In genomic region chr17:46883107-46883506, GRCm38 (mm10) we compare ENCODE assay signal across 31 mouse cellular contexts. TPM values are rescaled to one million over a fixed set of nuclear protein-coding genes. Genes with fewer than 3 reads are reported as not detected.
A peak's percentile ranks its signal among the peaks of the same experiment; 100 is the strongest.
DNase-seq lines count a peak whose midpoint lies in the region; ATAC-seq and TF ChIP-seq lines count a peak whose summit lies in the region.
"Had no signal": no experiment of that assay in that cellular context is flagged by ENCODE, and none has a peak within 500 bp of the region (broad histone marks: within the 10 kb centered on the region; RNA-seq: fewer than 3 reads in every experiment).

No protein-coding gene starts in this region.

- no peak overlapping the region for H3K4me2 ChIP-seq in liver, embryonic 12.5 days
- no peak overlapping the region for H3K4me2 ChIP-seq in hindbrain, embryonic 14.5 days (replicated peaks)
- H3K4me2 ChIP-seq: forebrain, embryonic 13.5 days; heart, embryonic 13.5 days; midbrain, embryonic 15.5 days had no signal

- H3K79me2 ChIP-seq in liver, adult 2 months (ENCODE audit: control insufficient read depth, insufficient read depth, low read length), result peaks cover 31% of the 10 kb centered on the region

- no peak for ATAC-seq in liver, embryonic 12.5 days
- no peak for ATAC-seq in hindbrain, embryonic 14.5 days (ENCODE audit: low FRiP score)
- ATAC-seq: forebrain, embryonic 13.5 days; liver, postnatal 0 days; midbrain, embryonic 15.5 days had no signal

- no peaks in the 10 kb centered on the region for H3K9me3 ChIP-seq in liver, embryonic 12.5 days (replicated peaks)
- H3K9me3 ChIP-seq in E14TG2a.4 (ENCODE audit: low read length), result no peaks in the 10 kb centered on the region
- no peaks in the 10 kb centered on the region for H3K9me3 ChIP-seq in hindbrain, embryonic 14.5 days (ENCODE audit: control insufficient read depth, low read length)
- H3K9me3 ChIP-seq: forebrain, embryonic 13.5 days; heart, embryonic 13.5 days; midbrain, embryonic 15.5 days had no signal

- H3K9ac ChIP-seq in liver, adult 2 months (ENCODE audit: low read depth, low read length), result no peak overlapping the region
- no peak overlapping the region for H3K9ac ChIP-seq in liver, embryonic 12.5 days
- no peak overlapping the region for H3K9ac ChIP-seq in hindbrain, embryonic 14.5 days
- H3K9ac ChIP-seq: forebrain, embryonic 13.5 days; heart, embryonic 13.5 days; liver, postnatal 0 days; midbrain, embryonic 15.5 days had no signal

- WGBS in kidney, adult 2 months, result 54% methylated on average over 9 of the region's 9 CpGs
- 53% methylated on average over 9 of the region's 9 CpGs for WGBS in liver, adult 2 months
- WGBS in liver, embryonic 12.5 days (ENCODE audit: insufficient replicate concordance), result 78% methylated on average over 9 of the region's 9 CpGs
- WGBS in hindbrain, embryonic 14.5 days, result 90% methylated on average over 9 of the region's 9 CpGs

- TF ChIP-seq CTCF in kidney, adult 2 months (conservative IDR thresholded peaks at IDR 0.05; ENCODE audit: insufficient read depth, insufficient read length, low read depth, low read length), result no peak
- TF ChIP-seq CTCF in liver, adult 2 months (IDR thresholded peaks at IDR 0.05; ENCODE audit: low read depth, low read length), result no peak
- no peak for TF ChIP-seq CTCF in E14TG2a.4 (conservative IDR thresholded peaks at IDR 0.05; ENCODE audit: low read length)

- H3K36me3 ChIP-seq in kidney, adult 2 months (ENCODE audit: control insufficient read depth, insufficient read depth, low read length), result no peaks in the 10 kb centered on the region
- H3K36me3 ChIP-seq in liver, adult 2 months (ENCODE audit: control insufficient read depth, insufficient read depth, low read length), result no peaks in the 10 kb centered on the region
- H3K36me3 ChIP-seq in liver, embryonic 12.5 days, result no peaks in the 10 kb centered on the region
- peaks cover 5% of the 10 kb centered on the region for H3K36me3 ChIP-seq in E14TG2a.4 (ENCODE audit: insufficient read depth, low read length)
- H3K36me3 ChIP-seq in hindbrain, embryonic 14.5 days (replicated peaks; ENCODE audit: control insufficient read depth, insufficient read depth), result no peaks in the 10 kb centered on the region
- H3K36me3 ChIP-seq: heart, embryonic 13.5 days; midbrain, embryonic 15.5 days had no signal

- no peaks in the 10 kb centered on the region for H3K27me3 ChIP-seq in kidney, adult 2 months (replicated peaks; ENCODE audit: control insufficient read depth, insufficient read depth, low read length)
- H3K27me3 ChIP-seq in liver, adult 2 months (ENCODE audit: control insufficient read depth, insufficient read depth, low read length), result no peaks in the 10 kb centered on the region
- H3K27me3 ChIP-seq in liver, embryonic 12.5 days (replicated peaks), result no peaks in the 10 kb centered on the region
- no peaks in the 10 kb centered on the region for H3K27me3 ChIP-seq in E14TG2a.4 (ENCODE audit: insufficient read depth, low read length)
- no peaks in the 10 kb centered on the region for H3K27me3 ChIP-seq in hindbrain, embryonic 14.5 days (ENCODE audit: control insufficient read depth, insufficient read depth, low read length)
- H3K27me3 ChIP-seq: forebrain, embryonic 13.5 days; midbrain, embryonic 15.5 days had no signal

- peak overlapping the region; percentile 57; the same call in 1 of the 2 replicates for H3K27ac ChIP-seq in kidney, adult 2 months (ENCODE audit: insufficient read depth, low read depth, low read length)
- H3K27ac ChIP-seq in liver, adult 2 months (replicated peaks; ENCODE audit: insufficient read depth, low read depth, low read length), result no peak overlapping the region
- H3K27ac ChIP-seq in liver, embryonic 12.5 days, result no peak overlapping the region
- H3K27ac ChIP-seq in hindbrain, embryonic 14.5 days, result no peak overlapping the region
- H3K27ac ChIP-seq: forebrain, embryonic 13.5 days; heart, adult 2 months; heart, embryonic 13.5 days; midbrain, embryonic 15.5 days had no signal

- peak; percentile 47 for DNase-seq in kidney, adult 2 months
- no peak for DNase-seq in kidney, postnatal 25 days
- peak; percentile 23 for DNase-seq in liver, adult 2 months (ENCODE audit: extremely low read depth, low read depth, low spot score)
- DNase-seq in kidney, postnatal 4 days, result peak; percentile 18 to 47
- DNase-seq in hindbrain, embryonic 14.5 days (ENCODE audit: low spot score), result no peak
- DNase-seq in right cerebral cortex, postnatal 25 days, result no peak
- DNase-seq: adrenal gland, postnatal 14 days; cerebellum, adult 8-10 months; cerebellum, postnatal 36 days; embryo, embryonic 11 days; gastrocnemius, postnatal 36 days; heart, adult 2 months; heart, postnatal 14 days; liver; liver, postnatal 0 days; lung, postnatal 36 days; right cerebral cortex, adult 18-20 months; thymus, postnatal 25 days had no signal

- peaks cover 9% of the 10 kb centered on the region; the same call in 1 of the 2 replicates for H3K4me1 ChIP-seq in kidney, adult 2 months (ENCODE audit: control insufficient read depth, insufficient read depth, low read length)
- no peaks in the 10 kb centered on the region for H3K4me1 ChIP-seq in liver, adult 2 months (ENCODE audit: control insufficient read depth, insufficient read depth, low read length)
- H3K4me1 ChIP-seq in liver, embryonic 12.5 days, result peaks cover 66% of the 10 kb centered on the region
- H3K4me1 ChIP-seq in E14TG2a.4 (replicated peaks; ENCODE audit: low read depth, low read length), result peaks cover 76% of the 10 kb centered on the region
- 0 out of 2 replicates have a peak, but pooled peaks cover 8% of the 10 kb centered on the region for H3K4me1 ChIP-seq in hindbrain, embryonic 14.5 days (replicated peaks; ENCODE audit: control insufficient read depth, insufficient read depth, low read length)

- no peak for TF ChIP-seq POLR2A in kidney, adult 2 months (IDR thresholded peaks at IDR 0.05; ENCODE audit: low read depth, low read length)
- no peak for TF ChIP-seq POLR2A in liver, adult 2 months (IDR thresholded peaks at IDR 0.05; ENCODE audit: extremely low read depth, insufficient read depth, low read length)

- no peak overlapping the region for H3K4me3 ChIP-seq in kidney, adult 2 months (ENCODE audit: insufficient read depth, low read depth, low read length)
- H3K4me3 ChIP-seq in liver, adult 2 months (ENCODE audit: insufficient read depth, low read depth, low read length), result no peak overlapping the region
- no peak overlapping the region for H3K4me3 ChIP-seq in liver, embryonic 12.5 days
- peak overlapping the region; percentile 17; the same call in 1 of the 2 replicates for H3K4me3 ChIP-seq in E14TG2a.4 (replicated peaks; ENCODE audit: low read length)
- H3K4me3 ChIP-seq in hindbrain, embryonic 14.5 days (replicated peaks; ENCODE audit: low read length), result no peak overlapping the region
- H3K4me3 ChIP-seq: forebrain, embryonic 13.5 days; heart, adult 2 months; heart, embryonic 13.5 days; midbrain, embryonic 15.5 days; myocyte had no signal

RNA-seq across cellular contexts. Expression of gene Tbcc, which starts 7.4 kb away (rescaled TPM):
- 17.2 and 19.6 TPM in 2 replicates for polyA plus RNA-seq in kidney, adult 2 months (2012; rRNA removed)
- total RNA-seq in liver, adult 2 months (2014; rRNA removed), result 8.5 and 10.0 TPM in 2 replicates
- 16.0 and 17.0 TPM in 2 replicates for polyA plus RNA-seq in liver, adult 2 months (2012; rRNA removed)
- polyA plus RNA-seq in liver, embryonic 12.5 days (2016; fragmentation: Nextera tagmentation; extraction: Ambion mirVana), result 34.2 and 36.4 TPM in 2 replicates
- polyA plus RNA-seq in hindbrain, embryonic 14.5 days (2014; fragmentation: Nextera tagmentation; extraction: Ambion mirVana), result 54.7 and 61.6 TPM in 2 replicates

RNA-seq across cellular contexts. Expression of gene Bicral, which starts 24.8 kb away (rescaled TPM):
- 11.4 and 11.8 TPM in 2 replicates for polyA plus RNA-seq in kidney, adult 2 months (2012; rRNA removed)
- 7.9 and 13.5 TPM in 2 replicates for total RNA-seq in liver, adult 2 months (2014; rRNA removed)
- 3.2 and 3.9 TPM in 2 replicates for polyA plus RNA-seq in liver, adult 2 months (2012; rRNA removed)
- polyA plus RNA-seq in liver, embryonic 12.5 days (2016; fragmentation: Nextera tagmentation; extraction: Ambion mirVana), result 4.8 and 5.2 TPM in 2 replicates
- polyA plus RNA-seq in hindbrain, embryonic 14.5 days (2014; fragmentation: Nextera tagmentation; extraction: Ambion mirVana), result 9.8 and 11.7 TPM in 2 replicates

RNA-seq across cellular contexts. Expression of gene Prph2, which starts 27.2 kb away (rescaled TPM):
- not detected in 2 replicates for polyA plus RNA-seq in kidney, adult 2 months (2012; rRNA removed)
- total RNA-seq in liver, adult 2 months (2014; rRNA removed), result not detected in 2 replicates
- 0.02 TPM in 1 of 2 replicates, not detected in the other for polyA plus RNA-seq in liver, adult 2 months (2012; rRNA removed)
- not detected in 2 replicates for polyA plus RNA-seq in liver, embryonic 12.5 days (2016; fragmentation: Nextera tagmentation; extraction: Ambion mirVana)
- polyA plus RNA-seq in hindbrain, embryonic 14.5 days (2014; fragmentation: Nextera tagmentation; extraction: Ambion mirVana), result not detected in 2 replicates
- total RNA-seq: adrenal gland, postnatal 14 days; gastrocnemius, adult 18-20 months; gastrocnemius, postnatal 36 days; heart, adult 2 months; heart, postnatal 14 days; layer of hippocampus, adult 8-10 months; left cerebral cortex, postnatal 14 days had no signal
- polyA plus RNA-seq: embryonic facial prominence, embryonic 14.5 days; forebrain, embryonic 13.5 days; heart, adult 2 months; heart, embryonic 13.5 days; hindbrain, embryonic 11.5 days; liver, postnatal 0 days; midbrain, embryonic 15.5 days; myocyte; neural tube, embryonic 14.5 days; small intestine, adult 2 months had no signal

Comparison
In these comparisons a context has a peak if more than half of its experiments do, and no peak if none do; other contexts are left out.
1. DNase-seq: peak in kidney, adult 2 months (single experiment), liver, adult 2 months (single experiment) and kidney, postnatal 4 days (2 of 2); none in kidney, postnatal 25 days (0 of 2), hindbrain, embryonic 14.5 days (single experiment) and right cerebral cortex, postnatal 25 days (single experiment).